Mouse (Mus musculus) lung, postnatal 25 days (tissue): ENCODE data around the gene Actl6a.

Experiments used
- DNase-seq: peaks from one replicate; pipeline ENCODE4 v3.0.0; 2022; ENCODE audit warnings: low spot score

Actl6a gene

GRCm38 (mm10) chr3:32749820-32750579 lies 43.9 kb downstream of the Actl6a start:
- no peak for DNase-seq

- no peak for DNase-seq
Observed at GRCm38 (mm10) chr3:32754384-32754915, 48.4 kb downstream of the Actl6a start.

- no peak for DNase-seq
Observed at GRCm38 (mm10) chr3:32759212-32759611, 53.1 kb downstream of the Actl6a start.

GRCm38 (mm10) chr3:32762962-32763361 lies 56.9 kb downstream of the Actl6a start:
- no peak for DNase-seq

- no peak for DNase-seq
Observed at GRCm38 (mm10) chr3:32763902-32764301, 57.8 kb downstream of the Actl6a start.

GRCm38 (mm10) chr3:32770781-32771180 lies 64.7 kb downstream of the Actl6a start:
- no peak for DNase-seq
